Comparison of ENCODE assay signal across 19 mouse cellular contexts in the genomic region with DNA sequence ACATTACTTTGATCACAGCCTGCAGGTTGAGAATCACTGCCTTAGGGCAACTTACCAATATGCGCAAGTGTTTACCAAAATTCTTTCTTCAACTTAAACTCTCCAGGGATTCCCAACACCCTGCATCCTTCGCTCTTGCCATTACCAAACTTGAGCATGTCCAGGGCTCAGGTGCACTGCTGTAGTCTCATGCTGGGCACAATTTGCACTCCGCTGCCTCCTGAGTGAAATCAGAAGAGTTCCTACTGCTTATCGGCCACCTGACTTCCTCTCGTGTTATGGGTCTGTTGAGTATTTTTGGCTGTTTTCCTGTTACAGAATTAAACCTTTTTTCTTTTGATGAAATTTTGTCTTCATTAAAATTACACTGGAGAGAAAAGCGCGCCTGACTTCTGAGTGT. TPM values are rescaled to one million over a fixed set of nuclear protein-coding genes. Genes with fewer than 3 reads are reported as not detected.
A peak's percentile ranks its signal among the peaks of the same experiment; 100 is the strongest.
DNase-seq lines count a peak whose midpoint lies in the region; ATAC-seq lines count a peak whose summit lies in the region.
"Had no signal": no experiment of that assay in that cellular context is flagged by ENCODE, and none has a peak within 500 bp of the region (broad histone marks: within the 10 kb centered on the region; RNA-seq: fewer than 3 reads in every experiment).

No protein-coding gene starts in this region.

- H3K27ac ChIP-seq in heart, embryonic 12.5 days (ENCODE audit: poor library complexity, severe bottlenecking): peak overlapping the region; percentile 85
- H3K27ac ChIP-seq in forebrain, embryonic 16.5 days (ENCODE audit: low read length): no peak overlapping the region
- H3K27ac ChIP-seq in liver, embryonic 16.5 days (ENCODE audit: low read length): no peak overlapping the region; the same call in 1 of the 2 replicates
- H3K27ac ChIP-seq: embryonic facial prominence, embryonic 13.5 days; gastrocnemius, adult 2 months had no signal

- no peaks in the 10 kb centered on the region for H3K9me3 ChIP-seq in heart, embryonic 12.5 days (replicated peaks)
- H3K9me3 ChIP-seq in forebrain, embryonic 16.5 days (ENCODE audit: control insufficient read depth, low read length): no peaks in the 10 kb centered on the region
- H3K9me3 ChIP-seq in liver, embryonic 16.5 days (replicated peaks; ENCODE audit: control insufficient read depth, low read length): no peaks in the 10 kb centered on the region
- H3K9me3 ChIP-seq: embryonic facial prominence, embryonic 13.5 days had no signal

- H3K4me2 ChIP-seq in heart, embryonic 12.5 days: peak overlapping the region; percentile 49; the same call in 1 of the 2 replicates
- H3K4me2 ChIP-seq in forebrain, embryonic 16.5 days (ENCODE audit: low read length): no peak overlapping the region
- peak overlapping the region; percentile 30 for H3K4me2 ChIP-seq in liver, embryonic 16.5 days (ENCODE audit: low read depth, low read length)
- H3K4me2 ChIP-seq: embryonic facial prominence, embryonic 13.5 days had no signal

- WGBS in heart, embryonic 12.5 days: 62% methylated on average over 7 of the region's 7 CpGs
- WGBS in forebrain, embryonic 16.5 days: 59% methylated on average over 7 of the region's 7 CpGs
- WGBS in liver, embryonic 16.5 days (ENCODE audit: insufficient replicate concordance): 56% methylated on average over 7 of the region's 7 CpGs

- no peaks in the 10 kb centered on the region for H3K36me3 ChIP-seq in heart, embryonic 12.5 days
- no peaks in the 10 kb centered on the region for H3K36me3 ChIP-seq in forebrain, embryonic 16.5 days (ENCODE audit: control insufficient read depth, insufficient read depth)
- H3K36me3 ChIP-seq in liver, embryonic 16.5 days (ENCODE audit: control insufficient read depth, insufficient read depth): no peaks in the 10 kb centered on the region
- H3K36me3 ChIP-seq: embryonic facial prominence, embryonic 13.5 days had no signal

- no peak for DNase-seq in heart, postnatal 4 days
- peak; percentile 27 for DNase-seq in A20 (ENCODE audit: low read depth, low spot score)
- DNase-seq in frontal cortex, postnatal 10 days (ENCODE audit: low spot score in 2 of 2): no peak
- DNase-seq in embryo, embryonic 10 days (ENCODE audit: low spot score): no peak
- DNase-seq: adrenal gland, postnatal 14 days; cerebellum, adult 2 months; gastrocnemius, adult 2 months; kidney, adult 18-20 months; layer of hippocampus, adult 9-11 months; retina, postnatal 1 day had no signal

- no peak overlapping the region for H3K9ac ChIP-seq in heart, embryonic 12.5 days
- no peak overlapping the region for H3K9ac ChIP-seq in forebrain, embryonic 16.5 days (replicated peaks; ENCODE audit: low read depth, low read length)
- H3K9ac ChIP-seq in liver, embryonic 16.5 days (ENCODE audit: low read depth, low read length): no peak overlapping the region
- H3K9ac ChIP-seq: embryonic facial prominence, embryonic 13.5 days had no signal

- no peak for ATAC-seq in heart, embryonic 12.5 days (ENCODE audit: insufficient number of reproducible peaks, low FRiP score)
- peak; percentile 21; the same call in 1 of the 2 replicates for ATAC-seq in forebrain, embryonic 16.5 days
- ATAC-seq in liver, embryonic 16.5 days (ENCODE audit: low read depth): no peak
- no peak for ATAC-seq in monocyte, adult 5-6 weeks (replicated peaks; ENCODE audit: insufficient number of reproducible peaks, low FRiP score, low TSS enrichment, poor library complexity, severe bottlenecking)
- ATAC-seq: Patski had no signal

- peaks cover 22% of the 10 kb centered on the region for H3K4me1 ChIP-seq in heart, embryonic 12.5 days (replicated peaks)
- H3K4me1 ChIP-seq in forebrain, embryonic 16.5 days (replicated peaks; ENCODE audit: control insufficient read depth, insufficient read depth, low read length): peaks cover 15% of the 10 kb centered on the region
- peaks cover 15% of the 10 kb centered on the region for H3K4me1 ChIP-seq in liver, embryonic 16.5 days (ENCODE audit: control insufficient read depth, low read depth, low read length)

- H3K27me3 ChIP-seq in heart, embryonic 12.5 days (replicated peaks): no peaks in the 10 kb centered on the region
- no peaks in the 10 kb centered on the region for H3K27me3 ChIP-seq in forebrain, embryonic 16.5 days (replicated peaks; ENCODE audit: control insufficient read depth, insufficient read depth, low read length)
- no peaks in the 10 kb centered on the region for H3K27me3 ChIP-seq in liver, embryonic 16.5 days (ENCODE audit: control insufficient read depth, insufficient read depth, low read depth, low read length)
- H3K27me3 ChIP-seq: embryonic facial prominence, embryonic 13.5 days; Patski had no signal

- no peak overlapping the region for H3K4me3 ChIP-seq in heart, embryonic 12.5 days
- no peak overlapping the region for H3K4me3 ChIP-seq in forebrain, embryonic 16.5 days (replicated peaks; ENCODE audit: low read length)
- H3K4me3 ChIP-seq in liver, embryonic 16.5 days (ENCODE audit: low read depth, low read length): no peak overlapping the region
- H3K4me3 ChIP-seq: embryonic facial prominence, embryonic 13.5 days; gastrocnemius, adult 2 months had no signal

RNA-seq across cellular contexts. Expression of a gene that starts 53.8 kb away (rescaled TPM):
- not detected in 2 replicates for polyA plus RNA-seq in heart, embryonic 12.5 days (2016; fragmentation: Nextera tagmentation; extraction: Ambion mirVana)
- total RNA-seq in heart, postnatal 4 days (2021): under 1 TPM; 0.43 to 0.79 TPM
- not detected in 2 replicates for polyA plus RNA-seq in forebrain, embryonic 16.5 days (2015; fragmentation: Nextera tagmentation; extraction: Ambion mirVana)
- not detected in 2 replicates for polyA plus RNA-seq in liver, embryonic 16.5 days (2015; fragmentation: Nextera tagmentation; extraction: Ambion mirVana)
- total RNA-seq in monocyte, adult 5-6 weeks (2017): not detected in 3 replicates
- total RNA-seq: adrenal gland, postnatal 14 days; gastrocnemius, adult 2 months had no signal
- polyA plus RNA-seq: C2C12; cerebellum, adult 2 months; embryonic facial prominence, embryonic 13.5 days; limb, embryonic 14.5 days; stomach, embryonic 14.5 days had no signal
